ENCODE assay signal across 8 mouse cellular contexts in genomic region chr9:44407752-44408097, GRCm38 (mm10). TPM values are rescaled to one million over a fixed set of nuclear protein-coding genes. Genes with fewer than 3 reads are reported as not detected.
DNase-seq lines count a peak whose midpoint lies in the region; ATAC-seq and TF ChIP-seq lines count a peak whose summit lies in the region.

No protein-coding gene starts in this region.

- H3K4me1 ChIP-seq in lung, embryonic 15.5 days, result peaks cover 25% of the 10 kb centered on the region
- H3K4me1 ChIP-seq in embryonic fibroblast, embryonic 13.5 days (ENCODE audit: control insufficient read depth, insufficient read depth, low read length), result no peaks in the 10 kb centered on the region
- peaks cover 10% of the 10 kb centered on the region for H3K4me1 ChIP-seq in limb, embryonic 10.5 days
- peaks cover 7% of the 10 kb centered on the region; the same call in 1 of the 2 replicates for H3K4me1 ChIP-seq in olfactory bulb, adult 2 months (ENCODE audit: control insufficient read depth, insufficient read depth, low read length)

- DNase-seq in lung, postnatal 25 days (ENCODE audit: low spot score), result no peak
- no peak for DNase-seq in limb, embryonic 10.5 days (ENCODE audit: low spot score)
- no peak for DNase-seq in cerebellum, postnatal 4 days (ENCODE audit: low spot score in 2 of 2)
- DNase-seq in gastrocnemius, postnatal 25 days, result no peak

- TF ChIP-seq CTCF in embryonic fibroblast, embryonic 13.5 days (IDR thresholded peaks at IDR 0.05; ENCODE audit: borderline replicate concordance, insufficient read depth, low read length), result no peak
- TF ChIP-seq CTCF in olfactory bulb, adult 2 months (IDR thresholded peaks at IDR 0.05; ENCODE audit: insufficient read depth, low read depth, low read length), result no peak

- H3K9ac ChIP-seq in lung, embryonic 15.5 days, result peak overlapping the region; percentile 85

- peak overlapping the region; percentile 98 for H3K27ac ChIP-seq in lung, embryonic 15.5 days
- peak overlapping the region; percentile 41 for H3K27ac ChIP-seq in embryonic fibroblast, embryonic 13.5 days (ENCODE audit: insufficient read depth, low read length)
- H3K27ac ChIP-seq in limb, embryonic 10.5 days, result peak overlapping the region; percentile 94
- H3K27ac ChIP-seq in olfactory bulb, adult 2 months (ENCODE audit: insufficient read depth, low read depth, low read length), result no peak overlapping the region

- no peaks in the 10 kb centered on the region for H3K27me3 ChIP-seq in lung, embryonic 15.5 days
- no peaks in the 10 kb centered on the region for H3K27me3 ChIP-seq in limb, embryonic 10.5 days (ENCODE audit: low read depth, poor library complexity, severe bottlenecking)

- peak overlapping the region; percentile 74 for H3K4me2 ChIP-seq in lung, embryonic 15.5 days

- H3K9me3 ChIP-seq in lung, embryonic 15.5 days, result no peaks in the 10 kb centered on the region
- H3K9me3 ChIP-seq in limb, embryonic 10.5 days (replicated peaks), result no peaks in the 10 kb centered on the region

- peaks cover 70% of the 10 kb centered on the region for H3K36me3 ChIP-seq in lung, embryonic 15.5 days
- peaks cover 74% of the 10 kb centered on the region for H3K36me3 ChIP-seq in limb, embryonic 10.5 days

- no peak for ATAC-seq in lung, embryonic 15.5 days (ENCODE audit: borderline replicate concordance, extremely low read depth, low FRiP score, low TSS enrichment)
- no peak for ATAC-seq in activated CD4-positive, CD25-positive, alpha-beta regulatory T cell, adult 4 months

- 0% methylated on average over 24 of the region's 24 CpGs for WGBS in lung, embryonic 15.5 days
- WGBS in limb, embryonic 10.5 days, result under 1% methylated on average over 24 of the region's 24 CpGs
- 0% methylated on average over 24 of the region's 24 CpGs for WGBS in olfactory bulb, adult 2 months

- peak overlapping the region; percentile 90 for H3K4me3 ChIP-seq in lung, embryonic 15.5 days
- peak overlapping the region; percentile 96 for H3K4me3 ChIP-seq in embryonic fibroblast, embryonic 13.5 days (ENCODE audit: insufficient read depth, low read length)
- peak overlapping the region; percentile 93 for H3K4me3 ChIP-seq in limb, embryonic 10.5 days
- peak overlapping the region; percentile 77 for H3K4me3 ChIP-seq in olfactory bulb, adult 2 months (ENCODE audit: insufficient read depth, low read depth, low read length)

- no peak; the same call in 1 of the 2 replicates for TF ChIP-seq POLR2A in embryonic fibroblast, embryonic 13.5 days (IDR thresholded peaks at IDR 0.05; ENCODE audit: low read depth, low read length)
- TF ChIP-seq POLR2A in olfactory bulb, adult 2 months (IDR thresholded peaks at IDR 0.05; ENCODE audit: insufficient read depth, low read depth, low read length), result no peak

RNA-seq across cellular contexts. Expression of gene Trappc4, which starts 0.3 kb away (rescaled TPM):
- 131 and 133 TPM in 2 replicates for polyA plus RNA-seq in lung, embryonic 15.5 days (2015; fragmentation: Nextera tagmentation; extraction: Ambion mirVana)
- 104 and 112 TPM in 2 replicates for polyA plus RNA-seq in embryonic fibroblast, embryonic 13.5 days (2011; ENCODE audit: insufficient read length, low read depth, missing spikeins)
- polyA plus RNA-seq in limb, embryonic 10.5 days (2016; fragmentation: Nextera tagmentation; extraction: Ambion mirVana), result 158 and 166 TPM in 2 replicates
- not detected in 2 replicates for polyA plus RNA-seq in olfactory bulb, adult 2 months (2012; ENCODE audit: insufficient read depth, insufficient read length, low replicate concordance, missing spikeins)
- total RNA-seq in gastrocnemius, postnatal 25 days (2021), result 10 to 100 TPM; 13.8 to 17.5 TPM
- 100 to 1,000 TPM; 119 to 162 TPM for polyA plus RNA-seq in activated CD4-positive, CD25-positive, alpha-beta regulatory T cell, adult 4 months (2017; shearing (Covaris generic))

RNA-seq across cellular contexts. Expression of gene Rps25, which starts 0.8 kb away (rescaled TPM):
- 1,635 and 1,709 TPM in 2 replicates for polyA plus RNA-seq in lung, embryonic 15.5 days (2015; fragmentation: Nextera tagmentation; extraction: Ambion mirVana)
- 2,978 and 3,912 TPM in 2 replicates for polyA plus RNA-seq in embryonic fibroblast, embryonic 13.5 days (2011; ENCODE audit: insufficient read length, low read depth, missing spikeins)
- polyA plus RNA-seq in limb, embryonic 10.5 days (2016; fragmentation: Nextera tagmentation; extraction: Ambion mirVana), result 2,001 and 2,302 TPM in 2 replicates
- polyA plus RNA-seq in olfactory bulb, adult 2 months (2012; ENCODE audit: insufficient read depth, insufficient read length, low replicate concordance, missing spikeins), result 1,193 TPM in 1 of 2 replicates, not detected in the other
- total RNA-seq in gastrocnemius, postnatal 25 days (2021), result 100 to 1,000 TPM; 631 to 665 TPM
- polyA plus RNA-seq in activated CD4-positive, CD25-positive, alpha-beta regulatory T cell, adult 4 months (2017; shearing (Covaris generic)), result 1,000 to 10,000 TPM; 3,659 to 4,118 TPM

RNA-seq across cellular contexts. Expression of gene Ccdc84, which starts 10.6 kb away (rescaled TPM):
- polyA plus RNA-seq in lung, embryonic 15.5 days (2015; fragmentation: Nextera tagmentation; extraction: Ambion mirVana), result 27.3 and 31.7 TPM in 2 replicates
- 10.2 and 13.4 TPM in 2 replicates for polyA plus RNA-seq in embryonic fibroblast, embryonic 13.5 days (2011; ENCODE audit: insufficient read length, low read depth, missing spikeins)
- polyA plus RNA-seq in limb, embryonic 10.5 days (2016; fragmentation: Nextera tagmentation; extraction: Ambion mirVana), result 23.1 and 24.3 TPM in 2 replicates
- polyA plus RNA-seq in olfactory bulb, adult 2 months (2012; ENCODE audit: insufficient read depth, insufficient read length, low replicate concordance, missing spikeins), result not detected in 2 replicates
- total RNA-seq in gastrocnemius, postnatal 25 days (2021), result 1 to 10 TPM; 3.9 to 5.8 TPM
- polyA plus RNA-seq in activated CD4-positive, CD25-positive, alpha-beta regulatory T cell, adult 4 months (2017; shearing (Covaris generic)), result 10 to 100 TPM; 20.3 to 27.3 TPM

RNA-seq across cellular contexts. Expression of gene Slc37a4, which starts 11.1 kb away (rescaled TPM):
- polyA plus RNA-seq in lung, embryonic 15.5 days (2015; fragmentation: Nextera tagmentation; extraction: Ambion mirVana), result 20.5 and 21.3 TPM in 2 replicates
- 7.0 and 7.7 TPM in 2 replicates for polyA plus RNA-seq in embryonic fibroblast, embryonic 13.5 days (2011; ENCODE audit: insufficient read length, low read depth, missing spikeins)
- 8.4 and 9.7 TPM in 2 replicates for polyA plus RNA-seq in limb, embryonic 10.5 days (2016; fragmentation: Nextera tagmentation; extraction: Ambion mirVana)
- polyA plus RNA-seq in olfactory bulb, adult 2 months (2012; ENCODE audit: insufficient read depth, insufficient read length, low replicate concordance, missing spikeins), result not detected in 2 replicates
- total RNA-seq in gastrocnemius, postnatal 25 days (2021), result 100 to 1,000 TPM; 117 to 142 TPM
- 10 to 100 TPM; 14.1 to 17.1 TPM for polyA plus RNA-seq in activated CD4-positive, CD25-positive, alpha-beta regulatory T cell, adult 4 months (2017; shearing (Covaris generic))

RNA-seq across cellular contexts. Expression of gene Hyou1, which starts 28.4 kb away (rescaled TPM):
- 34.6 and 35.7 TPM in 2 replicates for polyA plus RNA-seq in lung, embryonic 15.5 days (2015; fragmentation: Nextera tagmentation; extraction: Ambion mirVana)
- polyA plus RNA-seq in embryonic fibroblast, embryonic 13.5 days (2011; ENCODE audit: insufficient read length, low read depth, missing spikeins), result 88.7 and 101 TPM in 2 replicates
- 41.3 and 43.4 TPM in 2 replicates for polyA plus RNA-seq in limb, embryonic 10.5 days (2016; fragmentation: Nextera tagmentation; extraction: Ambion mirVana)
- not detected in 2 replicates for polyA plus RNA-seq in olfactory bulb, adult 2 months (2012; ENCODE audit: insufficient read depth, insufficient read length, low replicate concordance, missing spikeins)
- total RNA-seq in gastrocnemius, postnatal 25 days (2021), result 10 to 100 TPM; 28.0 to 31.3 TPM
- polyA plus RNA-seq in activated CD4-positive, CD25-positive, alpha-beta regulatory T cell, adult 4 months (2017; shearing (Covaris generic)), result 10 to 100 TPM; 15.7 to 20.3 TPM

Comparison
In these comparisons a context has a peak if more than half of its experiments do, and no peak if none do; other contexts are left out.
1. RNA of gene Trappc4, which starts 0.3 kb away (polyA plus RNA-seq): 119 to 162 TPM in activated CD4-positive, CD25-positive, alpha-beta regulatory T cell, adult 4 months, 158 to 166 TPM in limb, embryonic 10.5 days, 131 to 133 TPM in lung, embryonic 15.5 days and 104 to 112 TPM in embryonic fibroblast, embryonic 13.5 days; not detected in olfactory bulb, adult 2 months; every median in the first group is over 100 times any median in the second.
2. RNA of gene Ccdc84, which starts 10.6 kb away (polyA plus RNA-seq): 27.3 to 31.7 TPM in lung, embryonic 15.5 days, 20.3 to 27.3 TPM in activated CD4-positive, CD25-positive, alpha-beta regulatory T cell, adult 4 months, 23.1 to 24.3 TPM in limb, embryonic 10.5 days and 10.2 to 13.4 TPM in embryonic fibroblast, embryonic 13.5 days; not detected in olfactory bulb, adult 2 months; every median in the first group is over 10 times any median in the second.
3. Peak in every context shown above with its lines, with median percentiles within 50 percentile points of each other: H3K4me3 ChIP-seq.